Mouse (Mus musculus) ES-E14 (cell line): ENCODE results near the gene 4931429L15Rik.

Experiments
- CHD2 ChIP-seq: IDR thresholded peaks from 2 replicates; pipeline ENCODE4 v1.6.1; 2014; ENCODE audit warnings: mild to moderate bottlenecking, low read depth, low read length, inconsistent platforms
- ZC3H11A ChIP-seq: IDR thresholded peaks from 2 replicates; pipeline ENCODE4 v1.6.1; 2012; ENCODE audit warnings: low read depth, mild to moderate bottlenecking, inconsistent platforms, low read length, borderline replicate concordance
- ZNF384 ChIP-seq: IDR thresholded peaks from 2 replicates; pipeline ENCODE4 v1.6.1; 2012; ENCODE audit warnings: low read depth, low read length, inconsistent platforms

DNA sequence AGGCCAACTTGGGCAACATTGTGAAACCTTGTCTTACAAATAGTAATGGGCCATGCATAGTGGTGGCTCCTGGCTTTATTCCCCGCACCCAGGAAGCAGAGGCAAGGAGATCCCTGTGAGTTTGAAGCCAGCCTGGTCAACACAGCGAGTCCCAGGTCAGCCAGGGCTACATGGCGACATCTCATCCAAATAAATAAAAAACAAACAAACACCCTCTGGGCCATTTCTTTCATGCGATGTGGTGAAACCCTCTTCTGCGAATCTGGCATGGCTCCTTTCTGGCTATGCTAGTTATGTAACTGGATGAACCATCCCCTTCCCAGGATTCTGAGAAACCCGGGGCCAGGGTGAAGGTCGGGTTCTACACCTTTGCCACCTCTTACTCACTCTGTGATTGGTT lies 63.6 kb downstream of the 4931429L15Rik start:
- TF ChIP-seq ZC3H11A (no peak), CHD2 (no peak), ZNF384 (no peak)
